Mouse (Mus musculus): ENCODE results near the gene Tmco1. TPM values are rescaled to one million over a fixed set of nuclear protein-coding genes. Genes with fewer than 3 reads are reported as not detected.

The Tmco1 gene
- polyA plus RNA-seq, 1 experiment from 2014 or later = 86.5 TPM

GRCm38 (mm10) chr1:167269856-167270270 is 38.3 kb upstream of the Tmco1 start:
- Histone ChIP-seq H3K4me2 (replicated peaks; ENCODE audit: low read depth, low read length) (peak overlapping the region; percentile 46), H3K4me3 (ENCODE audit: low read length) (no peak overlapping the region), H3K27me3 (ENCODE audit: control insufficient read depth, insufficient read depth, low read length) (no peaks in the 10 kb centered on the region), H3K36me3 (ENCODE audit: control insufficient read depth, insufficient read depth, low read length) (no peaks in the 10 kb centered on the region), H3K9me3 (ENCODE audit: control insufficient read depth, low read length) (no peaks in the 10 kb centered on the region), H3K4me1 (ENCODE audit: control insufficient read depth, insufficient read depth, low read length) (peaks cover 27% of the 10 kb centered on the region), H3K9ac (ENCODE audit: low read depth, low read length) (no peak overlapping the region), H3K27ac (ENCODE audit: low read depth, low read length) (peak overlapping the region; percentile 43; the same call in 1 of the 2 replicates)
- 19% methylated on average over 6 of the region's 6 CpGs for WGBS
- ATAC-seq (ENCODE audit: low FRiP score, low TSS enrichment) = peak; percentile 44; the same call in 1 of the 2 replicates

DNA sequence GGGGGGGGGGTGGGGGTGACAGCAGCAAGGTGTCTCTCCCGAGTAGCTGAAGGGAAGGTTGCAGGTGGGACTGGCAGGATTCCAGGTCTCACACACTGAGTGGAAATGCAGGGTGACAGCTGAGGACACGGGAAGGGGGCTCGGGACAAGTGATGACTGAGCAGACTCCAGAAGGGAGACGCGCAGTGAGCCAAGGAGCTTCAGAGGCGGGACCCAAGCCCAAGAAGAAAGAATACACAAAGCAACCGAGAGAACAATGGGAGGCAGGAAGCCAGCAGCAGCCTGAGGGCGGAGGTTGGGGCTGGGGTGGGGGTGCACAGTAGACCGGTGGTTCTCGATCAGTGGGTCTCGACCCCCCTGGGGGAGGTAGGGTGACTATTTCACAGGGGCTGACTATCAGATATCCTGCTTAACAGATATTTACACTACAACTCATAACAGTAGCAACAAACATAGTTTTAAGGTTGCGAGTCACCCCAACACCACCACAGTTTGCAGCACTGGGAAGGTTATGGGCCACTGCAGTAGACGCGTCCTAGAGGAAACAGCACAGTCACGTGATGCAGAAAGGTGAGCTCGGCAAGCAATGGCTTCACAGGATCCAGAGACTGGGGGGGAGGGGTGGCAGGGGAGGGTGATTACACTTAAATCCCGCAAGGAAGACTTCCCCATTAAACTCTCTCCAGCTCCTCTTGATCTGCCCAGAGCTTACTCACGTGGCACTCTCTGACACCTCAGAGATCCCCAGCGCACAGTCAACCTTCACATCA is 37.7 kb upstream of the Tmco1 start:
- peak; percentile 50 for ATAC-seq (ENCODE audit: low FRiP score, low TSS enrichment)
- H3K9me3 ChIP-seq (ENCODE audit: control insufficient read depth, low read length) = no peaks in the 10 kb centered on the region
- H3K36me3 ChIP-seq (ENCODE audit: control insufficient read depth, insufficient read depth, low read length) = no peaks in the 10 kb centered on the region
- H3K4me3 ChIP-seq (ENCODE audit: low read length) = peak overlapping the region; percentile 12; the same call in 1 of the 2 replicates
- H3K9ac ChIP-seq (ENCODE audit: low read depth, low read length) = 0 out of 2 replicates have a peak overlapping the region, but pooled peaks have one; percentile 4
- peaks cover 27% of the 10 kb centered on the region for H3K4me1 ChIP-seq (ENCODE audit: control insufficient read depth, insufficient read depth, low read length)
- WGBS = 12% methylated on average over 19 of the region's 19 CpGs
- H3K4me2 ChIP-seq (replicated peaks; ENCODE audit: low read depth, low read length) = peak overlapping the region; percentile 46
- no peaks in the 10 kb centered on the region for H3K27me3 ChIP-seq (ENCODE audit: control insufficient read depth, insufficient read depth, low read length)
- H3K27ac ChIP-seq (ENCODE audit: low read depth, low read length) = peak overlapping the region; percentile 43; the same call in 1 of the 2 replicates

DNA sequence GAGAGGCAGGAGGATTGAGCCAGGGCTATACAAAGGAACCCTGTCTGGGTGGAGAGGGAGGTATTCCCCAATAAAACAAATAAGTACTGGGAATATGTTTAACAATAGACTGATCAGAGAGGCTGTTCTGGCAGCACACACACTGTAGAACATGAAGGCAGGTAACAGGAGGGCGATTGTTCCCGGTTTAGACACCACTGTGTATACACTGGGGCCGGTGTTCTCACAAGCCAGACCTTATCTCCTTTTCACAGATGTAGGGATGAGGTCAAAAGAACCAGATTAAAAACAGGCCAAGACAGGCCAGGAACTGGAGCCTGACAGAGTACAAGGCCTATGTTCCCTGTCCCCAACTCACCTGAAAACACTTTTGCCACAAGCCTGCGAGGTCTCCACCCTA is 36.9 kb upstream of the Tmco1 start:
- H3K4me3 ChIP-seq (ENCODE audit: low read length) = no peak overlapping the region
- H3K4me2 ChIP-seq (replicated peaks; ENCODE audit: low read depth, low read length) = no peak overlapping the region; the same call in 1 of the 2 replicates
- no peak for ATAC-seq (ENCODE audit: low FRiP score, low TSS enrichment)
- H3K27ac ChIP-seq (ENCODE audit: low read depth, low read length) = no peak overlapping the region
- no peaks in the 10 kb centered on the region for H3K9me3 ChIP-seq (ENCODE audit: control insufficient read depth, low read length)
- H3K36me3 ChIP-seq (ENCODE audit: control insufficient read depth, insufficient read depth, low read length) = no peaks in the 10 kb centered on the region
- peaks cover 27% of the 10 kb centered on the region for H3K4me1 ChIP-seq (ENCODE audit: control insufficient read depth, insufficient read depth, low read length)
- no peak overlapping the region for H3K9ac ChIP-seq (ENCODE audit: low read depth, low read length)
- WGBS = 51% methylated on average over 4 of the region's 4 CpGs
- no peaks in the 10 kb centered on the region for H3K27me3 ChIP-seq (ENCODE audit: control insufficient read depth, insufficient read depth, low read length)

GRCm38 (mm10) chr1:167271841-167272240 is 36.3 kb upstream of the Tmco1 start:
- Histone ChIP-seq H3K36me3 (ENCODE audit: control insufficient read depth, insufficient read depth, low read length) (no peaks in the 10 kb centered on the region), H3K9ac (ENCODE audit: low read depth, low read length) (no peak overlapping the region), H3K27me3 (ENCODE audit: control insufficient read depth, insufficient read depth, low read length) (no peaks in the 10 kb centered on the region), H3K4me3 (ENCODE audit: low read length) (no peak overlapping the region), H3K4me2 (replicated peaks; ENCODE audit: low read depth, low read length) (no peak overlapping the region), H3K27ac (ENCODE audit: low read depth, low read length) (no peak overlapping the region), H3K4me1 (ENCODE audit: control insufficient read depth, insufficient read depth, low read length) (peaks cover 27% of the 10 kb centered on the region), H3K9me3 (ENCODE audit: control insufficient read depth, low read length) (no peaks in the 10 kb centered on the region)
- ATAC-seq (ENCODE audit: low FRiP score, low TSS enrichment) = no peak
- 49% methylated on average over 8 of the region's 8 CpGs for WGBS

DNA sequence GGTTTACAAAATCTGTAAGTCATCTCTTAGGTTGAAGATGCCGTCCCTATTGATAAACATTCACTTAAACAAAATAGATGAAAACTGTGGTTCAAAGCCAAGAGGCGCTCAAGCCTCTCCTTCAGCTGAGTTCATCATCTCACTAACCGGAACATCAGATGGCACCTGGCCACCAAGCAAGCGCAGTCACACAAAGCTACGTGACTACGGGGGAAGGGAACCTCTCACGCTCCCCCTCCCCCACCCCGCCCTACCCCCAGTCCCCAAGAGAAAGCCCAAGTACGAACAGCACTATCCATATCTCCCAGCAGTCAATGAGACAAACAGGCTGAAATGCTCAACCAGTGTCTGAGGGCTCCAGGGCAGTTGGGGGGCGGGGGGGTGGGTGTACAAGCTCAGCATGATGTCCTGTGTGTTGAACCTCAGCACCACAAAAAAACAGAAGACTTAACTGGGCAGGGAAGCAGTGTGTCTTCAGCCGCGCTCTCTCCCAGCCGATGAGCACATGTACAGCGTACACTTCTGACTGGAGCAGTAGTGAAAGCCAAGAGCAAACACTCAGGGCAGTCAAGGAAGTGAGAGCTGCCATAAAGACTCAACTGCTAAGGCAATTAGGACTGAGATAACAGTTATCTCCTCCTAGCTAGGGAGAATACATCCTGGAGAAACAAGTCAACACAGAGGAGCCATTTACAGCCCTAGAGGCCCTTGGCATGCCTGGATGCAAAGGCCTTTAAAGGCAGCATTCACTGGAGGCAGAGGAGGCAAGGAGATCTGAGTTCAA is 34.6 kb upstream of the Tmco1 start:
- ATAC-seq (ENCODE audit: low FRiP score, low TSS enrichment) = no peak
- Histone ChIP-seq H3K4me1 (ENCODE audit: control insufficient read depth, insufficient read depth, low read length) (peaks cover 27% of the 10 kb centered on the region), H3K27ac (ENCODE audit: low read depth, low read length) (no peak overlapping the region)

DNA sequence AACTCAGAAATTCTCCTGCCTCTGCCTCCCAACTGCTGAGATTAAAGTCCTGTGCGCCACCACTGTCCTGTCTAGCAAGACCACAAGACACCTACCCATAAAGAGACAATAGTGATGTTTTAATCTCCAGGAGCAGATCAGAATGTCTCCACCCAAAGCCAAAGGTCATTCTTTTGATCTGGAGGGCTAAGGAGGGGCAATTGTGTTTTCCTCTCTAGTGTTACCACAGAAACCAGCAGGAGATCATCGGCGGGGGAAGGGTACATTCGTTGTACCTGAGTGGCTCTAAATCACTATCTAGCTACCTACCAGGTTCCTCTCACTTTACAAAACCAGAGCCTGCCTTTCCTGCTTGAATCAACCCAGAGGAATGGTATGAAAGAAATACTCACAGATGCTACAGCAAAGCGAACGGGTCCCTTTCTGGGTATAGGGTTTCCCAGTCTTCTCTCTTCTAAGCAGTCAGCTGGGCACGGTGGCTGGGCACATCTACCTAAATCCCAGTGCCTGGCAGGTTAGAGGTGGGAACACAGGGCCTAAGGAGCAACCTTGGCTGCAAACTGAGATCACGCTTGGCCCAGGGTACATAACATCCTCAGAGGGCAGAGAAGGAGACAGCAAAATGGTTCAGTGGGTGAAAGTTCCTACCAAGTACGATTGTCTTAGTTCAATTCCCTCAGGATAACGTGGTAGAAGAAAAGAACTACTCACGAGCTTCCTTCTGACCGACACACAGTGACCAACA is 33.4 kb upstream of the Tmco1 start:
- Histone ChIP-seq H3K36me3 (ENCODE audit: control insufficient read depth, insufficient read depth, low read length) (peaks cover 4% of the 10 kb centered on the region; the same call in 1 of the 2 replicates), H3K27ac (ENCODE audit: low read depth, low read length) (no peak overlapping the region), H3K27me3 (ENCODE audit: control insufficient read depth, insufficient read depth, low read length) (no peaks in the 10 kb centered on the region), H3K4me3 (ENCODE audit: low read length) (no peak overlapping the region), H3K9me3 (ENCODE audit: control insufficient read depth, low read length) (no peaks in the 10 kb centered on the region), H3K4me1 (ENCODE audit: control insufficient read depth, insufficient read depth, low read length) (peaks cover 19% of the 10 kb centered on the region), H3K9ac (ENCODE audit: low read depth, low read length) (no peak overlapping the region), H3K4me2 (replicated peaks; ENCODE audit: low read depth, low read length) (no peak overlapping the region)
- no peak for ATAC-seq (ENCODE audit: low FRiP score, low TSS enrichment)
- WGBS = 80% methylated on average over 12 of the region's 12 CpGs

More for the DNA sequence above, 34.6 kb upstream of the Tmco1 start:
- no peaks in the 10 kb centered on the region for H3K27me3 ChIP-seq (ENCODE audit: control insufficient read depth, insufficient read depth, low read length)
- H3K9ac ChIP-seq (ENCODE audit: low read depth, low read length) = no peak overlapping the region
- WGBS = 64% methylated on average over 13 of the region's 14 CpGs
- no peak overlapping the region for H3K4me2 ChIP-seq (replicated peaks; ENCODE audit: low read depth, low read length)
- no peaks in the 10 kb centered on the region for H3K9me3 ChIP-seq (ENCODE audit: control insufficient read depth, low read length)
- H3K36me3 ChIP-seq (ENCODE audit: control insufficient read depth, insufficient read depth, low read length) = no peaks in the 10 kb centered on the region
- no peak overlapping the region for H3K4me3 ChIP-seq (ENCODE audit: low read length)

GRCm38 (mm10) chr1:167278395-167278794 is 29.8 kb upstream of the Tmco1 start:
- Histone ChIP-seq H3K36me3 (ENCODE audit: control insufficient read depth, insufficient read depth, low read length) (peaks cover 4% of the 10 kb centered on the region; the same call in 1 of the 2 replicates), H3K4me3 (ENCODE audit: low read length) (no peak overlapping the region), H3K27me3 (ENCODE audit: control insufficient read depth, insufficient read depth, low read length) (no peaks in the 10 kb centered on the region), H3K9me3 (ENCODE audit: control insufficient read depth, low read length) (no peaks in the 10 kb centered on the region), H3K4me2 (replicated peaks; ENCODE audit: low read depth, low read length) (no peak overlapping the region), H3K27ac (ENCODE audit: low read depth, low read length) (no peak overlapping the region), H3K9ac (ENCODE audit: low read depth, low read length) (no peak overlapping the region), H3K4me1 (ENCODE audit: control insufficient read depth, insufficient read depth, low read length) (0 out of 2 replicates have a peak, but pooled peaks cover 3% of the 10 kb centered on the region)
- WGBS = 71% methylated on average over 6 of the region's 6 CpGs
- no peak for ATAC-seq (ENCODE audit: low FRiP score, low TSS enrichment)

GRCm38 (mm10) chr1:167279160-167279715 is 28.9 kb upstream of the Tmco1 start:
- ATAC-seq (ENCODE audit: low FRiP score, low TSS enrichment) = no peak
- H3K27ac ChIP-seq (ENCODE audit: low read depth, low read length) = no peak overlapping the region
- H3K9me3 ChIP-seq (ENCODE audit: control insufficient read depth, low read length) = no peaks in the 10 kb centered on the region
- no peak overlapping the region for H3K4me2 ChIP-seq (replicated peaks; ENCODE audit: low read depth, low read length)
- 0 out of 2 replicates have a peak, but pooled peaks cover 3% of the 10 kb centered on the region for H3K4me1 ChIP-seq (ENCODE audit: control insufficient read depth, insufficient read depth, low read length)
- no peaks in the 10 kb centered on the region for H3K27me3 ChIP-seq (ENCODE audit: control insufficient read depth, insufficient read depth, low read length)
- no peak overlapping the region for H3K9ac ChIP-seq (ENCODE audit: low read depth, low read length)
- H3K36me3 ChIP-seq (ENCODE audit: control insufficient read depth, insufficient read depth, low read length) = peaks cover 4% of the 10 kb centered on the region; the same call in 1 of the 2 replicates
- 87% methylated on average over 13 of the region's 13 CpGs for whole genome bisulfite sequencing
- no peak overlapping the region for H3K4me3 ChIP-seq (ENCODE audit: low read length)
